17 mouse cellular contexts compared by ENCODE assay signal in the genomic region with DNA sequence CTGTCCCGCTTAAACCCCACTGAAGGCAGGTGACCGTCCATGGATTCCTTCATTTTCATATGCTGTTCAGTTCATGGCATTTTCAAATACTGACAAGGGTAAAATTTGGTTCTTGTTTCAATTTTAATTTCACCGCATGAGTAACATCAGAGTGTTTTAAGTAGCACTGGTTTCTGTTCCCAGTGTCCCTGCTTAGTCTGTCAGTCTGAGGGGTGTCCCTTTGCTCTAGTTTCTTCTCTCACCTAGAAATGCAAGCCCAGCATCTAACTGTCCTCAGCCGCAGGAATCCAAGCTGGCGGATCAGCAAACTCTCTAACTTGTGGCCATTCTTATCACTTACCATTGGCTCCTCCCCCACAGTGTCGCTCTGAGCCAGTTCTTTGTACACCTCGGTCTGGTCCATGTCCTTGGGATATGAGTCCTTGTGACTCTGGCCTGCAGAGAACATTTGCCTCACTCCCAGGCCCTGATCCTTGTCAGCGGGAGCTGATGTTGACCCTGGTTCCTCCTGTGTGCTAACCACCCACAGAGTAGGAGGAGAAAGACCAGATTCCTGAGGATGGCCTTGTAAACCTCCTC. TPM values are rescaled to one million over a fixed set of nuclear protein-coding genes. Genes with fewer than 3 reads are reported as not detected.
A peak's percentile ranks its signal among the peaks of the same experiment; 100 is the strongest.
DNase-seq lines count a peak whose midpoint lies in the region; ATAC-seq and TF ChIP-seq lines count a peak whose summit lies in the region.
"Had no signal": no experiment of that assay in that cellular context is flagged by ENCODE, and none has a peak within 500 bp of the region (broad histone marks: within the 10 kb centered on the region; RNA-seq: fewer than 3 reads in every experiment).

No protein-coding gene starts in this region.

- TF ChIP-seq CTCF in heart, adult 2 months (IDR thresholded peaks at IDR 0.05): no peak
- no peak for TF ChIP-seq CTCF in spleen, adult 2 months (IDR thresholded peaks at IDR 0.05; ENCODE audit: extremely low read depth, insufficient read depth, insufficient read length, insufficient replicate concordance)
- TF ChIP-seq CTCF in stomach, postnatal 0 days (IDR thresholded peaks at IDR 0.05; ENCODE audit: low read depth): no peak

- peaks cover 9% of the 10 kb centered on the region for H3K79me2 ChIP-seq in heart, adult 2 months (replicated peaks; ENCODE audit: control insufficient read depth, insufficient read depth, low read length)

- no peaks in the 10 kb centered on the region for H3K9me3 ChIP-seq in heart, embryonic 12.5 days (replicated peaks)
- H3K9me3 ChIP-seq in liver, embryonic 15.5 days (replicated peaks): no peaks in the 10 kb centered on the region
- H3K9me3 ChIP-seq in stomach, postnatal 0 days (ENCODE audit: control insufficient read depth, low read length): no peaks in the 10 kb centered on the region
- H3K9me3 ChIP-seq: neural tube, embryonic 13.5 days had no signal

- no peak for ATAC-seq in heart, embryonic 12.5 days (ENCODE audit: insufficient number of reproducible peaks, low FRiP score)
- 0 out of 2 replicates have a peak, but pooled peaks have one; percentile 14 for ATAC-seq in liver, embryonic 15.5 days (ENCODE audit: insufficient read depth)
- ATAC-seq in stomach, postnatal 0 days (ENCODE audit: low FRiP score, low TSS enrichment): no peak
- ATAC-seq: forebrain, postnatal 0 days; inflammation-experienced regulatory T-cells, adult 6 months had no signal

- H3K27me3 ChIP-seq in heart, adult 2 months (ENCODE audit: control insufficient read depth, insufficient read depth, low read length): no peaks in the 10 kb centered on the region
- H3K27me3 ChIP-seq in heart, embryonic 12.5 days (replicated peaks): no peaks in the 10 kb centered on the region
- H3K27me3 ChIP-seq in spleen, adult 2 months (ENCODE audit: control insufficient read depth, insufficient read depth, low read length): no peaks in the 10 kb centered on the region
- no peaks in the 10 kb centered on the region for H3K27me3 ChIP-seq in liver, embryonic 15.5 days
- H3K27me3 ChIP-seq in stomach, postnatal 0 days (ENCODE audit: control insufficient read depth, insufficient read depth, low read length): no peaks in the 10 kb centered on the region
- H3K27me3 ChIP-seq: neural tube, embryonic 13.5 days had no signal

- TF ChIP-seq EP300 in heart, adult 2 months (IDR thresholded peaks at IDR 0.05; ENCODE audit: insufficient read depth, low read depth, low read length): peak; percentile 71
- TF ChIP-seq EP300 in stomach, postnatal 0 days (optimal IDR thresholded peaks at IDR 0.05): no peak

- no peak overlapping the region for H3K4me2 ChIP-seq in heart, embryonic 12.5 days
- no peak overlapping the region for H3K4me2 ChIP-seq in liver, embryonic 15.5 days
- H3K4me2 ChIP-seq in stomach, postnatal 0 days (replicated peaks; ENCODE audit: low read depth): no peak overlapping the region
- H3K4me2 ChIP-seq: lung, embryonic 14.5 days; neural tube, embryonic 13.5 days had no signal

- intact Hi-C loops in heart, adult 2 months (cut with DNase I): no loop called here

- H3K4me3 ChIP-seq in heart, adult 2 months: no peak overlapping the region
- no peak overlapping the region for H3K4me3 ChIP-seq in heart, embryonic 12.5 days
- H3K4me3 ChIP-seq in spleen, adult 2 months (ENCODE audit: extremely low read depth, insufficient read depth, insufficient read length): no peak overlapping the region
- no peak overlapping the region for H3K4me3 ChIP-seq in liver, embryonic 15.5 days (replicated peaks)
- H3K4me3 ChIP-seq in stomach, postnatal 0 days (ENCODE audit: low read depth, low read length): no peak overlapping the region
- H3K4me3 ChIP-seq: erythroblast, embryonic 14.5 days; neural tube, embryonic 13.5 days had no signal

- no peak for TF ChIP-seq POLR2A in heart, adult 2 months (IDR thresholded peaks at IDR 0.05; ENCODE audit: insufficient read depth, low read depth, low read length)
- no peak for TF ChIP-seq POLR2A in spleen, adult 2 months (IDR thresholded peaks at IDR 0.05; ENCODE audit: low read depth, low read length)

- H3K9ac ChIP-seq in heart, adult 2 months (ENCODE audit: low read depth, low read length): no peak overlapping the region
- H3K9ac ChIP-seq in heart, embryonic 12.5 days: no peak overlapping the region
- H3K9ac ChIP-seq in liver, embryonic 15.5 days: no peak overlapping the region
- no peak overlapping the region for H3K9ac ChIP-seq in stomach, postnatal 0 days (ENCODE audit: low read length)
- H3K9ac ChIP-seq: forebrain, postnatal 0 days; lung, embryonic 14.5 days; neural tube, embryonic 13.5 days had no signal

- peaks cover 24% of the 10 kb centered on the region for H3K36me3 ChIP-seq in heart, adult 2 months (ENCODE audit: control insufficient read depth, insufficient read depth, low read length)
- H3K36me3 ChIP-seq in heart, embryonic 12.5 days: no peaks in the 10 kb centered on the region
- H3K36me3 ChIP-seq in spleen, adult 2 months (ENCODE audit: control insufficient read depth, insufficient read depth, low read length): no peaks in the 10 kb centered on the region
- no peaks in the 10 kb centered on the region for H3K36me3 ChIP-seq in liver, embryonic 15.5 days (replicated peaks)
- H3K36me3 ChIP-seq in stomach, postnatal 0 days (ENCODE audit: control insufficient read depth, insufficient read depth, low read length): no peaks in the 10 kb centered on the region
- H3K36me3 ChIP-seq: neural tube, embryonic 13.5 days had no signal

- peaks cover 30% of the 10 kb centered on the region for H3K4me1 ChIP-seq in heart, adult 2 months (ENCODE audit: control insufficient read depth, insufficient read depth, low read length)
- H3K4me1 ChIP-seq in heart, embryonic 12.5 days (replicated peaks): peaks cover 42% of the 10 kb centered on the region
- peaks cover 8% of the 10 kb centered on the region; the same call in 1 of the 2 replicates for H3K4me1 ChIP-seq in spleen, adult 2 months (ENCODE audit: control insufficient read depth, insufficient read depth, insufficient read length)
- peaks cover 43% of the 10 kb centered on the region for H3K4me1 ChIP-seq in liver, embryonic 15.5 days (replicated peaks)
- H3K4me1 ChIP-seq in stomach, postnatal 0 days (replicated peaks; ENCODE audit: control insufficient read depth, insufficient read depth): no peaks in the 10 kb centered on the region; the same call in 1 of the 2 replicates

- peak overlapping the region; percentile 29; the same call in 1 of the 2 replicates for H3K27ac ChIP-seq in heart, adult 2 months
- H3K27ac ChIP-seq in heart, embryonic 12.5 days (ENCODE audit: poor library complexity, severe bottlenecking): no peak overlapping the region
- H3K27ac ChIP-seq in spleen, adult 2 months (ENCODE audit: insufficient read depth, low read length): peak overlapping the region; percentile 16; the same call in 1 of the 2 replicates
- no peak overlapping the region for H3K27ac ChIP-seq in liver, embryonic 15.5 days (replicated peaks)
- no peak overlapping the region for H3K27ac ChIP-seq in stomach, postnatal 0 days (replicated peaks)
- H3K27ac ChIP-seq: neural tube, embryonic 13.5 days had no signal

- WGBS in heart, adult 2 months: 45% methylated on average over 8 of the region's 8 CpGs
- 54% methylated on average over 8 of the region's 8 CpGs for WGBS in heart, embryonic 12.5 days
- 72% methylated on average over 8 of the region's 8 CpGs for WGBS in spleen, adult 2 months
- WGBS in liver, embryonic 15.5 days (ENCODE audit: insufficient replicate concordance): 53% methylated on average over 8 of the region's 8 CpGs
- WGBS in stomach, postnatal 0 days: 85% methylated on average over 8 of the region's 8 CpGs

- DNase-seq in heart, adult 2 months: peak in 1 of 2 experiments; percentile 43
- DNase-seq in spleen, adult 2 months (ENCODE audit: low read depth in 1 of 2, low spot score in 2 of 2): no peak
- no peak for DNase-seq in spleen, postnatal 4 days (ENCODE audit: low spot score in 2 of 2)
- DNase-seq in stomach, postnatal 0 days (ENCODE audit: low spot score): no peak
- DNase-seq in kidney, adult 9 months: no peak
- DNase-seq: cerebellum, adult 18-20 months; forebrain, postnatal 0 days; gastrocnemius, postnatal 25 days; heart, postnatal 36 days; kidney, postnatal 10 days; left cerebral cortex, postnatal 4 days; lung, embryonic 14.5 days had no signal

RNA-seq across cellular contexts. Expression of a gene that starts 9.5 kb away (rescaled TPM):
- total RNA-seq in heart, adult 2 months (2021): 10 to 100 TPM; 26.1 to 29.7 TPM
- 23.2 and 36.4 TPM in 2 replicates for polyA plus RNA-seq in heart, adult 2 months (2012; rRNA removed)
- polyA plus RNA-seq in heart, embryonic 12.5 days (2016; fragmentation: Nextera tagmentation; extraction: Ambion mirVana): 18.0 and 18.7 TPM in 2 replicates
- 36.9 and 38.0 TPM in 2 replicates for polyA plus RNA-seq in spleen, adult 2 months (2012; rRNA removed)
- 6.1 and 7.4 TPM in 2 replicates for polyA plus RNA-seq in liver, embryonic 15.5 days (2015; fragmentation: Nextera tagmentation; extraction: Ambion mirVana)
- 12.5 and 12.6 TPM in 2 replicates for polyA plus RNA-seq in stomach, postnatal 0 days (2015; fragmentation: Nextera tagmentation; extraction: Ambion mirVana)

Comparison
In these comparisons a context has a peak if more than half of its experiments do, and no peak if none do; other contexts are left out.
1. H3K27ac ChIP-seq: peak in heart, adult 2 months (single experiment) and spleen, adult 2 months (single experiment); none in heart, embryonic 12.5 days (single experiment), liver, embryonic 15.5 days (single experiment) and stomach, postnatal 0 days (single experiment).